Mouse (Mus musculus) mouse trophoblast stem cell (cell line): Measurements from ENCODE around the gene Eif2b4.

Experiments
- in situ Hi-C, 2 experiments: fragments of 300-500 bp; cut with MseI, MboI; formaldehyde crosslinking; loops; 2 replicates in 1 of 2; 3 replicates in 1 of 2; pipeline ENCODE4 v1.15.1; 2025

The Eif2b4 gene

GRCm38 (mm10) chr5:31192939-31193630 is at the start of gene Eif2b4, which contains the start of gene Snx17:
Gene Eif2b4 (minus strand): TSS chr5:31193430.
Gene Snx17 (plus strand): TSS chr5:31193227.
- in situ Hi-C loops: no loop called here

GRCm38 (mm10) chr5:31242191-31242590 is 49.0 kb upstream of the Eif2b4 start:
- in situ Hi-C loops: no loop called here

- in situ Hi-C loops: no loop called here
Measured at GRCm38 (mm10) chr5:31241522-31242034, 48.3 kb upstream of the Eif2b4 start.

GRCm38 (mm10) chr5:31240637-31241521 is 47.6 kb upstream of the Eif2b4 start, which contains the start of the genes Nrbp1 and Gm9970:
Gene Nrbp1 (plus strand): TSS chr5:31240864.
Gene Gm9970 (minus strand): TSS chr5:31241232.
- in situ Hi-C loops: no loop called here

GRCm38 (mm10) chr5:31226641-31227040 is 33.4 kb upstream of the Eif2b4 start:
- in situ Hi-C loops: no loop called here

GRCm38 (mm10) chr5:31222696-31223095 is 29.5 kb upstream of the Eif2b4 start:
- in situ Hi-C loops: no loop called here

GRCm38 (mm10) chr5:31221304-31221945 is 28.2 kb upstream of the Eif2b4 start:
- in situ Hi-C loops: no loop called here

GRCm38 (mm10) chr5:31220448-31221303 is 27.4 kb upstream of the Eif2b4 start, which contains the start of gene Ppm1g:
Gene Ppm1g (minus strand): TSS chr5:31220687.
- in situ Hi-C loops: no loop called here

GRCm38 (mm10) chr5:31219911-31220447 is 26.7 kb upstream of the Eif2b4 start:
- in situ Hi-C loops: loop anchor here in 1 of 2 experiments (10.0 kb wide), 1 partner anchor 105 kb away; no protein-coding TSS in a partner anchor

- in situ Hi-C loops: loop anchor here in 1 of 2 experiments (10.0 kb wide), 1 partner anchor 105 kb away; no protein-coding TSS in a partner anchor
Measured at GRCm38 (mm10) chr5:31219474-31219873, 26.2 kb upstream of the Eif2b4 start.

- in situ Hi-C loops: loop anchor here in 1 of 2 experiments (10.0 kb wide), 1 partner anchor 106 kb away; no protein-coding TSS in a partner anchor
Measured at GRCm38 (mm10) chr5:31219070-31219469, 25.8 kb upstream of the Eif2b4 start.

GRCm38 (mm10) chr5:31218294-31218693 is 25.1 kb upstream of the Eif2b4 start:
- in situ Hi-C loops: loop anchor here in 1 of 2 experiments (10.0 kb wide), 1 partner anchor 107 kb away; no protein-coding TSS in a partner anchor

GRCm38 (mm10) chr5:31216554-31216953 is 23.3 kb upstream of the Eif2b4 start:
- in situ Hi-C loops: loop anchor here in 1 of 2 experiments (10.0 kb wide), 1 partner anchor 108 kb away; no protein-coding TSS in a partner anchor

- in situ Hi-C loops: no loop called here
Measured at GRCm38 (mm10) chr5:31204421-31204820, 11.2 kb upstream of the Eif2b4 start.

- in situ Hi-C loops: no loop called here
Measured at GRCm38 (mm10) chr5:31203866-31204265, 10.6 kb upstream of the Eif2b4 start.

- in situ Hi-C loops: no loop called here
Measured at GRCm38 (mm10) chr5:31202933-31203332, 9.7 kb upstream of the Eif2b4 start.

- in situ Hi-C loops: no loop called here
Measured at GRCm38 (mm10) chr5:31201742-31202590, 8.7 kb upstream of the Eif2b4 start, which contains the start of gene Zfp513. Gene Zfp513 (minus strand): TSS chr5:31202303.

- in situ Hi-C loops: no loop called here
Measured at GRCm38 (mm10) chr5:31201042-31201741, 8.0 kb upstream of the Eif2b4 start.
